Mouse (Mus musculus) midbrain, embryonic 11.5 days (tissue): ENCODE data around the gene Ing2. TPM values are rescaled to one million over a fixed set of nuclear protein-coding genes. Genes with fewer than 3 reads are reported as not detected.
A peak's percentile ranks its signal among the peaks of the same experiment; 100 is the strongest.

Experiments used
- ATAC-seq: fragments of 200-750 bp; cut with Nextera tagmentation; 2 replicates; pipeline ENCODE4 v1.8.0; 2017; ENCODE audit warnings: moderate TSS enrichment, moderate library complexity; ENCODE audit not compliant: low FRiP score
- DNase-seq: peaks from one replicate; pipeline ENCODE4 v3.0.0; 2015; ENCODE audit warnings: low spot score; ENCODE audit errors: missing footprints
- H3K27ac ChIP-seq: fragments of 300-500 bp; sonication (generic); 2 replicates; pipeline ENCODE4 v1.5.1; 2014; ENCODE audit warnings: low read depth, low read length
- H3K27me3 ChIP-seq: fragments of 300-500 bp; sonication (generic); 2 replicates; pipeline ENCODE4 v1.6.1; 2014; ENCODE audit warnings: mild to moderate bottlenecking, low read length, moderate library complexity, mixed read lengths; ENCODE audit not compliant: control insufficient read depth, insufficient read depth
- H3K36me3 ChIP-seq: fragments of 300-500 bp; sonication (generic); 2 replicates; pipeline ENCODE4 v1.6.1; 2014; ENCODE audit warnings: mild to moderate bottlenecking, low read length, moderate library complexity, mixed read lengths; ENCODE audit not compliant: control insufficient read depth, insufficient read depth
- H3K4me1 ChIP-seq: fragments of 300-500 bp; sonication (generic); 2 replicates; pipeline ENCODE4 v1.6.1; 2014; ENCODE audit warnings: low read length; ENCODE audit not compliant: control insufficient read depth, insufficient read depth
- H3K4me2 ChIP-seq: fragments of 300-500 bp; sonication (generic); 2 replicates; pipeline ENCODE4 v1.6.1; 2014; ENCODE audit warnings: mild to moderate bottlenecking, moderate library complexity
- H3K4me3 ChIP-seq: fragments of 300-500 bp; sonication (generic); 2 replicates; pipeline ENCODE4 v1.5.1; 2014; ENCODE audit warnings: low read depth, low read length
- H3K9ac ChIP-seq: fragments of 300-500 bp; sonication (generic); 2 replicates; pipeline ENCODE4 v1.6.1; 2014; ENCODE audit warnings: low read length
- H3K9me3 ChIP-seq: fragments of 300-500 bp; sonication (generic); 2 replicates; pipeline ENCODE4 v1.6.1; 2016; ENCODE audit warnings: low read length; ENCODE audit not compliant: control insufficient read depth
- WGBS: fragments of 180-500 bp; shearing (Covaris S2); extraction: QIAGEN DNeasy Blood & Tissue Kit; methylation state at CpG from one replicate; pipeline ENCODE4 v1.1.7; 2014; 5-methylcytosine and 5-hydroxymethylcytosine counted together
- polyA plus RNA-seq: library from polyadenylated mRNA; unstranded; fragments of >200 nt; fragmentation: Nextera tagmentation; extraction: Ambion mirVana; gene quantifications from 2 replicates; pipeline ENCODE4 v1.2.1, GENCODE M21; 2014

Ing2 gene
- polyA plus RNA-seq, 1 experiment from 2014 or later: 12.0 TPM

GRCm38 (mm10) chr8:47680306-47680705, 5.0 kb upstream of the Ing2 start:
- DNase-seq (no peak), ATAC-seq (no peak)
- Histone ChIP-seq H3K9ac (no peak overlapping the region), H3K9me3 (no peaks in the 10 kb centered on the region), H3K4me3 (no peak overlapping the region), H3K27ac (no peak overlapping the region), H3K4me1 (0 out of 2 replicates have a peak, but pooled peaks cover 3% of the 10 kb centered on the region), H3K27me3 (no peaks in the 10 kb centered on the region), H3K4me2 (no peak overlapping the region), H3K36me3 (no peaks in the 10 kb centered on the region)
- WGBS: 91% methylated on average over 4 of the region's 4 CpGs

- no peak overlapping the region for H3K4me2 ChIP-seq
- WGBS: 73% methylated on average over 1 of the region's 1 CpGs
- no peak for ATAC-seq
These were observed 4.2 kb upstream of the Ing2 start for GRCm38 (mm10) chr8:47679603-47680002.

GRCm38 (mm10) chr8:47676631-47677030, 1.3 kb upstream of the Ing2 start:
- H3K27me3 ChIP-seq: no peaks in the 10 kb centered on the region
- H3K4me3 ChIP-seq: peak overlapping the region; percentile 89
- 37% methylated on average over 2 of the region's 2 CpGs for WGBS
- H3K9ac ChIP-seq: no peak overlapping the region; the same call in 1 of the 2 replicates
- H3K4me2 ChIP-seq: peak overlapping the region; percentile 77
- no peak overlapping the region for H3K27ac ChIP-seq
- H3K9me3 ChIP-seq: no peaks in the 10 kb centered on the region
- H3K36me3 ChIP-seq: no peaks in the 10 kb centered on the region
- no peak for ATAC-seq
- no peak for DNase-seq
- peaks cover 5% of the 10 kb centered on the region; the same call in 1 of the 2 replicates for H3K4me1 ChIP-seq

More at GRCm38 (mm10) chr8:47679603-47680002, 4.2 kb upstream of the Ing2 start:
- Histone ChIP-seq H3K9me3 (no peaks in the 10 kb centered on the region), H3K4me3 (no peak overlapping the region), H3K27me3 (no peaks in the 10 kb centered on the region), H3K4me1 (0 out of 2 replicates have a peak, but pooled peaks cover 3% of the 10 kb centered on the region), H3K27ac (no peak overlapping the region), H3K9ac (no peak overlapping the region), H3K36me3 (no peaks in the 10 kb centered on the region)
- no peak for DNase-seq

- H3K4me1 ChIP-seq: peaks cover 5% of the 10 kb centered on the region; the same call in 1 of the 2 replicates
- WGBS: 1% methylated on average over 15 of the region's 15 CpGs
- H3K9ac ChIP-seq: peak overlapping the region; percentile 91
- DNase-seq (peak; percentile 88), ATAC-seq (no peak)
- H3K4me2 ChIP-seq: peak overlapping the region; percentile 77
- no peak overlapping the region; the same call in 1 of the 2 replicates for H3K27ac ChIP-seq
- H3K27me3 ChIP-seq: no peaks in the 10 kb centered on the region
- no peaks in the 10 kb centered on the region for H3K36me3 ChIP-seq
- no peaks in the 10 kb centered on the region for H3K9me3 ChIP-seq
- peak overlapping the region; percentile 89 for H3K4me3 ChIP-seq
These were observed 868 bp upstream of the Ing2 start for GRCm38 (mm10) chr8:47676224-47676623.

GRCm38 (mm10) chr8:47675786-47676185, 430 bp upstream of the Ing2 start:
- Histone ChIP-seq H3K4me3 (peak overlapping the region; percentile 89), H3K9me3 (no peaks in the 10 kb centered on the region), H3K4me2 (peak overlapping the region; percentile 77), H3K36me3 (no peaks in the 10 kb centered on the region), H3K27me3 (no peaks in the 10 kb centered on the region), H3K9ac (peak overlapping the region; percentile 91), H3K4me1 (peaks cover 5% of the 10 kb centered on the region; the same call in 1 of the 2 replicates), H3K27ac (peak overlapping the region; percentile 97)
- ATAC-seq (peak; percentile 13; the same call in 1 of the 2 replicates), DNase-seq (peak; percentile 97)
- 0% methylated on average over 20 of the region's 20 CpGs for whole genome bisulfite sequencing

- peak overlapping the region; percentile 77 for H3K4me2 ChIP-seq
- peak overlapping the region; percentile 91 for H3K9ac ChIP-seq
- H3K36me3 ChIP-seq: no peaks in the 10 kb centered on the region
- no peaks in the 10 kb centered on the region for H3K9me3 ChIP-seq
- no peaks in the 10 kb centered on the region for H3K27me3 ChIP-seq
- WGBS: 0% methylated on average over 48 of the region's 59 CpGs
- DNase-seq: peak; percentile 96
- H3K27ac ChIP-seq: peak overlapping the region; percentile 77
- H3K4me1 ChIP-seq: peaks cover 5% of the 10 kb centered on the region; the same call in 1 of the 2 replicates
- ATAC-seq: peak; percentile 38
- peak overlapping the region; percentile 89 for H3K4me3 ChIP-seq
These were observed 1.1 kb downstream of the Ing2 start for GRCm38 (mm10) chr8:47674140-47674776.

GRCm38 (mm10) chr8:47673317-47674139, 1.8 kb downstream of the Ing2 start:
- ATAC-seq (peak; percentile 70), DNase-seq (peak; percentile 99)
- peaks cover 5% of the 10 kb centered on the region; the same call in 1 of the 2 replicates for H3K4me1 ChIP-seq
- H3K27me3 ChIP-seq: no peaks in the 10 kb centered on the region
- H3K4me3 ChIP-seq: peak overlapping the region; percentile 89
- H3K27ac ChIP-seq: peak overlapping the region; percentile 77
- H3K36me3 ChIP-seq: no peaks in the 10 kb centered on the region
- under 1% methylated on average over 52 of the region's 53 CpGs for WGBS
- peak overlapping the region; percentile 77 for H3K4me2 ChIP-seq
- H3K9me3 ChIP-seq: no peaks in the 10 kb centered on the region
- peak overlapping the region; percentile 91 for H3K9ac ChIP-seq

GRCm38 (mm10) chr8:47664231-47664785, 11.0 kb downstream of the Ing2 start:
- Histone ChIP-seq H3K9ac (no peak overlapping the region), H3K36me3 (no peaks in the 10 kb centered on the region), H3K27me3 (no peaks in the 10 kb centered on the region), H3K4me2 (no peak overlapping the region), H3K4me1 (no peaks in the 10 kb centered on the region), H3K4me3 (no peak overlapping the region), H3K9me3 (no peaks in the 10 kb centered on the region), H3K27ac (no peak overlapping the region)
- WGBS: 92% methylated on average over 8 of the region's 8 CpGs
- ATAC-seq: no peak
- no peak for DNase-seq
